Comparison of ENCODE assay signal across 24 mouse cellular contexts in the genomic region with DNA sequence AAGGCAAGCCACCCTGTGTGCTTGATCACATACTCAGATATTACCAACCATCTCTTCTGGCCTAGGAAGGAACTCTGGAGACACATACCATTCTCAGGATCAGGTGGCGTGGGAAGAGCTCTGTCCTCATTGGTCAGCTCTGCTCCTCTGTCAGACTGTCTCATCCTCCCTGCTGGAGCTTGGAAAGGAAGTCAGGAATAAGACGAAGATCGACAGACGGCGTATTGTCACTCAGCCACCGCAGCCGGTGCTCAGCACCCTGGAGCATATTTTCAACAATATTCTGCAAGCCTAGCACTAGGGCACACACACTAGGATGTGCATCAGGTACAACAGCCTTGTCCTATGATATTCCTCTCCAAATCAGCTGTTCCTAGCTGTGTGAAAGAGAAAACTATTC. TPM values are rescaled to one million over a fixed set of nuclear protein-coding genes. Genes with fewer than 3 reads are reported as not detected.
DNase-seq lines count a peak whose midpoint lies in the region; ATAC-seq and TF ChIP-seq lines count a peak whose summit lies in the region.
"Had no signal": no experiment of that assay in that cellular context is flagged by ENCODE, and none has a peak within 500 bp of the region (broad histone marks: within the 10 kb centered on the region; RNA-seq: fewer than 3 reads in every experiment).

No protein-coding gene starts in this region.

- TF ChIP-seq POLR2A in cerebellum, adult 2 months (IDR thresholded peaks at IDR 0.05; ENCODE audit: borderline replicate concordance, insufficient read depth, low read length), result no peak

- no peak overlapping the region for H3K27ac ChIP-seq in cerebellum, adult 2 months (ENCODE audit: insufficient read depth, low read length)
- H3K27ac ChIP-seq in hindbrain, postnatal 0 days, result no peak overlapping the region
- H3K27ac ChIP-seq in heart, embryonic 10.5 days, result no peak overlapping the region
- H3K27ac ChIP-seq: embryonic facial prominence, embryonic 15.5 days; forebrain, embryonic 12.5 days; heart, embryonic 15.5 days; hindbrain, embryonic 13.5 days; left cerebral cortex, adult 2 months; limb, embryonic 12.5 days; macrophage; midbrain, embryonic 13.5 days; neural tube, embryonic 13.5 days had no signal

- H3K4me1 ChIP-seq in cerebellum, adult 2 months (ENCODE audit: control insufficient read depth, insufficient read depth, low read length), result peaks cover 33% of the 10 kb centered on the region
- no peaks in the 10 kb centered on the region for H3K4me1 ChIP-seq in hindbrain, postnatal 0 days (ENCODE audit: insufficient read depth, low read length)
- no peaks in the 10 kb centered on the region for H3K4me1 ChIP-seq in heart, embryonic 10.5 days
- H3K4me1 ChIP-seq: heart, embryonic 15.5 days; hindbrain, embryonic 13.5 days; limb, embryonic 12.5 days; neural tube, embryonic 13.5 days had no signal

- no peak overlapping the region for H3K4me3 ChIP-seq in cerebellum, adult 2 months (replicated peaks; ENCODE audit: insufficient read depth, low read depth, low read length)
- H3K4me3 ChIP-seq in hindbrain, postnatal 0 days (ENCODE audit: low read length), result no peak overlapping the region
- no peak overlapping the region for H3K4me3 ChIP-seq in heart, embryonic 10.5 days
- H3K4me3 ChIP-seq: embryonic facial prominence, embryonic 15.5 days; forebrain, embryonic 12.5 days; heart, embryonic 15.5 days; hindbrain, embryonic 13.5 days; left cerebral cortex, adult 2 months; limb, embryonic 12.5 days; midbrain, embryonic 13.5 days; neural tube, embryonic 13.5 days had no signal

- H3K36me3 ChIP-seq in hindbrain, postnatal 0 days (ENCODE audit: insufficient read depth, low read length), result peaks cover 5% of the 10 kb centered on the region; the same call in 1 of the 2 replicates
- H3K36me3 ChIP-seq in heart, embryonic 10.5 days, result peaks cover 13% of the 10 kb centered on the region
- H3K36me3 ChIP-seq: embryonic facial prominence, embryonic 15.5 days had no signal

- TF ChIP-seq CTCF in cerebellum, adult 2 months (IDR thresholded peaks at IDR 0.05; ENCODE audit: borderline replicate concordance, insufficient read depth, low read depth, low read length), result no peak
- TF ChIP-seq CTCF in hindbrain, postnatal 0 days (IDR thresholded peaks at IDR 0.05; ENCODE audit: low read depth), result no peak

- H3K9me3 ChIP-seq in hindbrain, postnatal 0 days (ENCODE audit: low read length), result no peaks in the 10 kb centered on the region
- no peaks in the 10 kb centered on the region for H3K9me3 ChIP-seq in heart, embryonic 10.5 days
- H3K9me3 ChIP-seq: embryonic facial prominence, embryonic 15.5 days; forebrain, embryonic 12.5 days; heart, embryonic 15.5 days; hindbrain, embryonic 13.5 days; limb, embryonic 12.5 days; midbrain, embryonic 13.5 days; neural tube, embryonic 13.5 days had no signal

- DNase-seq in layer of hippocampus, adult 9-11 months, result peak; percentile 16
- no peak for DNase-seq in layer of hippocampus, adult 8-10 months (ENCODE audit: low spot score in 2 of 2)
- DNase-seq in cerebellum, adult 2 months, result peak; percentile 45 to 57
- peak; percentile 22 to 35 for DNase-seq in cerebellum, postnatal 14 days
- no peak for DNase-seq in hindbrain, postnatal 0 days (ENCODE audit: low spot score)
- no peak for DNase-seq in heart, embryonic 10.5 days (ENCODE audit: low spot score)
- no peak for DNase-seq in embryo, embryonic 10.5 days (ENCODE audit: low spot score)
- DNase-seq: adrenal gland, postnatal 25 days; forebrain, postnatal 0 days; liver, postnatal 0 days; right cerebral cortex, postnatal 4 days; thymus, postnatal 4 days had no signal

- 34% methylated on average over 7 of the region's 7 CpGs for WGBS in cerebellum, adult 2 months
- 75% methylated on average over 7 of the region's 7 CpGs for WGBS in hindbrain, postnatal 0 days
- 79% methylated on average over 7 of the region's 7 CpGs for WGBS in heart, embryonic 10.5 days

- H3K9ac ChIP-seq in hindbrain, postnatal 0 days (replicated peaks; ENCODE audit: low read length), result no peak overlapping the region
- H3K9ac ChIP-seq: embryonic facial prominence, embryonic 15.5 days; forebrain, embryonic 12.5 days; forebrain, postnatal 0 days; heart, embryonic 15.5 days; hindbrain, embryonic 13.5 days; limb, embryonic 12.5 days; liver, postnatal 0 days; midbrain, embryonic 13.5 days; neural tube, embryonic 13.5 days had no signal

- ATAC-seq in hindbrain, postnatal 0 days, result no peak
- ATAC-seq: CD4-positive, CD25-positive, alpha-beta regulatory T cell, adult 4 months; forebrain, postnatal 0 days; liver, postnatal 0 days; lung, postnatal 0 days; midbrain, embryonic 13.5 days had no signal

- H3K27me3 ChIP-seq in cerebellum, adult 2 months (ENCODE audit: control insufficient read depth, insufficient read depth, low read length), result no peaks in the 10 kb centered on the region
- H3K27me3 ChIP-seq in hindbrain, postnatal 0 days (ENCODE audit: insufficient read depth, low read length), result no peaks in the 10 kb centered on the region
- H3K27me3 ChIP-seq in heart, embryonic 10.5 days (ENCODE audit: insufficient read depth, poor library complexity, severe bottlenecking), result no peaks in the 10 kb centered on the region
- H3K27me3 ChIP-seq: embryonic facial prominence, embryonic 15.5 days; forebrain, embryonic 12.5 days; heart, embryonic 15.5 days; hindbrain, embryonic 13.5 days; limb, embryonic 12.5 days; midbrain, embryonic 13.5 days; neural tube, embryonic 13.5 days had no signal

- H3K4me2 ChIP-seq in hindbrain, postnatal 0 days (ENCODE audit: low read depth, low read length), result no peak overlapping the region
- H3K4me2 ChIP-seq: embryonic facial prominence, embryonic 15.5 days; forebrain, embryonic 12.5 days; heart, embryonic 15.5 days; hindbrain, embryonic 13.5 days; limb, embryonic 12.5 days; liver, embryonic 11.5 days; midbrain, embryonic 13.5 days; neural tube, embryonic 13.5 days had no signal

RNA-seq across cellular contexts. Expression of a gene that starts 4.7 kb away (rescaled TPM):
- total RNA-seq in layer of hippocampus, adult 8-10 months (2022), result 1 to 10 TPM; 1.2 to 2.4 (median 2.2) TPM
- 12.0 and 12.9 TPM in 2 replicates for polyA plus RNA-seq in cerebellum, adult 2 months (2012; rRNA removed)
- total RNA-seq in hindbrain, postnatal 0 days (2014; rRNA removed), result 1.4 and 2.8 TPM in 2 replicates
- polyA plus RNA-seq in hindbrain, postnatal 0 days (2015; fragmentation: Nextera tagmentation; extraction: Ambion mirVana), result 0.43 and 0.45 TPM in 2 replicates
- 0.49 TPM in 2 replicates for polyA plus RNA-seq in heart, embryonic 10.5 days (2016; fragmentation: Nextera tagmentation; extraction: Ambion mirVana)
- total RNA-seq: adrenal gland, postnatal 25 days had no signal
- polyA plus RNA-seq: CD4-positive, CD25-positive, alpha-beta regulatory T cell, adult 4 months had no signal

RNA-seq across cellular contexts. Expression of a gene that starts 38.3 kb away (rescaled TPM):
- total RNA-seq in layer of hippocampus, adult 8-10 months (2022), result 10 to 100 TPM; 26.2 to 34.3 (median 28.7) TPM
- 22.2 and 27.0 TPM in 2 replicates for polyA plus RNA-seq in cerebellum, adult 2 months (2012; rRNA removed)
- total RNA-seq in hindbrain, postnatal 0 days (2014; rRNA removed), result 26.1 and 27.3 TPM in 2 replicates
- polyA plus RNA-seq in hindbrain, postnatal 0 days (2015; fragmentation: Nextera tagmentation; extraction: Ambion mirVana), result 55.8 and 56.3 TPM in 2 replicates
- 17.8 and 29.8 TPM in 2 replicates for polyA plus RNA-seq in heart, embryonic 10.5 days (2016; fragmentation: Nextera tagmentation; extraction: Ambion mirVana)

Comparison
In these comparisons a context has a peak if more than half of its experiments do, and no peak if none do; other contexts are left out.
1. DNase-seq: peak in layer of hippocampus, adult 9-11 months (single experiment), cerebellum, adult 2 months (2 of 2) and cerebellum, postnatal 14 days (2 of 2); none in layer of hippocampus, adult 8-10 months (0 of 2), hindbrain, postnatal 0 days (single experiment), heart, embryonic 10.5 days (single experiment) and embryo, embryonic 10.5 days (single experiment).